Mouse (Mus musculus): ENCODE results near the gene Gm17657.

Gene Gm17657

DNA sequence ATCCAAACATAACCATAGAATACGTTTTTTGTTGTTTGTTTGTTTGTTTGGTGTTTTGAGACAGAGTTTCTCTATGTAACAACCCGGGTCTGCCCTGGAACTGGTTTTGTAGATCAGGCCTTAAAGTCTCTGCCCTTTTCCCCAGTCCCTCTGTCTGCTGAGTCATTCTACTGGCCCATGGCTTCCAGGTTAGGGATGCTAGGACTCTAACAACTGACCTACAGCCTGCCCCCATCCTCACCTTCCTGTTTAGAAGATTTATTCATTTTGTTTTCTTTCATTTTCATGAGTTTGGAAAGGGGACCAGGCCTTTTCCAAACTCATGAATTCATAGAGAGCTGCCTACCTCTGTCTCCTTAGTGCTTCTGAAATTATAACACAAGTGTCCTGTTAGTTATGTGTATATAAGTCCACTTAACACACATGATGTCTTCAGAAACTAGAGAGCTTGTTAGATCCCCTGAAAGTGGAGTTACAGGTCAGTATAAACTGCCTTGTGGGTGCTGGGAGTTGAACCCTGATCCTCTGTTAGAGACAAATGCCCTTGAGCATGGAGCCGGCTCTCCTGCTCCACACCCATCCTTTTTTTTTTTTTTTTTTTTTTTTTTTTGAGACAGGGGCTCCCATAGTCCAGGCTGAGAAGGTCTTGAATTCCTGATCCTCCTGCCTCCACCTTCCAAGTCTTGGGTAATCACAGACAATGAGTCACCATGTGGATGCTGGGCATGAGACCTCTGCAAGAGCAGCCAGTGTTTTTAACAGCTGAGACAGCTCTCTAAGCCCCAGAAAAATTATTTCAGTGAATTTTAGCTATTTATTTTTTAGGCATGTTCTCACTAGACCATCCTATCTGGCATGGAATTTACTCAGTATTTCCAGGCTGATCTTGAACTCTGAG, 63.9 kb downstream of the Gm17657 start:
- DNase-seq, result no peak

DNA sequence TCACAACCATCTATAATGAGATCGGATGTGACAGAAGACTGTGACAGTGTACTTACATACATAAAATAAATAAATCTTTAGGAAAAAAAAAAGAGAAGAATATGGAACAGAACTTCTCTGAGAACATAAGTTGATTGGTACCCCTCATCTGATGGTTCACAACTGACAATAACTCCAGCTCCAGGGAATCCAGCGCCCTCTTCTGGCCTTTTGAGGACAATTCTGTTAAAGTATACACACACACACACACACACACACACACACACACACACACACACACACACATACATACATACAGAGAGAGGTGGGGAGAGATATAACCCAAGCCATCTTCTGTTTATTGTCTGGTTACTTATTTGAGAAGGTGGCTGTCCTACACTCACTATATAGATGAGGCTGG, 65.0 kb downstream of the Gm17657 start:
- no peak for DNase-seq

DNA sequence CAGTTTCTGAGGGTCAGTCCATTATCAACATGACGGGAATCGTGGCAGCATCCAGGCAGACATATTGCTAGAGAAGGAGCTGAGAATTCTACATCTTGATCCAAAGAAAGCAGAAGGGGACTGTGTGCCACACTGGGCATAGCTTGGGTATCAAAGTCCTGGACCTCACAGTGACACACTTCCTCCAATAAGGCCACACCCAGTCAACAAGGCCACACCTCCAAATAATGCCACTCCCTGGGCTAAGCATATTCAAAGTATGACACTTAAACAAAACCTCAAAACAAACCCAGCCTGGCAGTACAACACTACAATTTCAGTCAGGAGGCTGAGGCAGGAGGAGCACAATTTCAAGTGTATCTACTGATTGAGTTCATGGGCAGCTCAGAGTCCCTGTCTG, 66.2 kb downstream of the Gm17657 start:
- DNase-seq, result no peak

DNA sequence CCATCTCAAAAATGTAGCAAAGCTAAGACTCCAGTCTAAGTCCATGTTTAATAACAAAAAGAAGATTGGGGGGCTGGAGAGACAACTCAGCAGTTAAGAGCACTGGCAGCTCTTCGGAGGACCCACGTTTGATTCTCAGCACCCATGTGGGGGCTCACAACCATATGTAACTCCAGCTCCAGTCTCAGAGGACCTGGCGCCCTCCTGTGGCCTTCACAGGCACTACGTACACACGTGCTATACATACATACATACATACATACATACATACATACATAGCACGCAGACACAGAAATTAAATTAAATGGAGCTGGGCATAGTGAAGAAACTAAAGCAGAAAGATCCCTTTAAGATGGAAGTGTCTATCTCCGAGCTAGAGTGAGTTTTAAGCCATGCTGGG, 66.8 kb downstream of the Gm17657 start:
- no peak for DNase-seq

DNA sequence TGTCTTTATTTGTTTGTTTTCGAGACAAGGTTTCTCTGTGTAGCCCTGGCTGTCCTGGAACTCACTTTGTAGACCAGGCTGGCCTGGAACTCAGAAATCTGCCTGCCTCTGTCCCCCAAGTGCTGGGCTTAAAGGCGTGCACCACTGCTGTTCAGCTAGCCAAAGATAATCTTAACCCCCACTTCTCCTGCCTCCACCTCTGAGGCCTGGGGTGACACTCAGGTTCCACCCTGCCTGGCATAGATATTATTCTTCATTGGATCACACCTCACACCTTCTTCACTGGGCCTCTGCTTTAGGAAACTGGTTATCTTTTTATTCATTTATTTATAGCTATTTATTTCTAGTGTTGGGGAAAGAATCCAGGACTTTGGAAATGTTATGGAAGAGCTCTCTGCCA, 69.2 kb downstream of the Gm17657 start:
- no peak for DNase-seq

DNA sequence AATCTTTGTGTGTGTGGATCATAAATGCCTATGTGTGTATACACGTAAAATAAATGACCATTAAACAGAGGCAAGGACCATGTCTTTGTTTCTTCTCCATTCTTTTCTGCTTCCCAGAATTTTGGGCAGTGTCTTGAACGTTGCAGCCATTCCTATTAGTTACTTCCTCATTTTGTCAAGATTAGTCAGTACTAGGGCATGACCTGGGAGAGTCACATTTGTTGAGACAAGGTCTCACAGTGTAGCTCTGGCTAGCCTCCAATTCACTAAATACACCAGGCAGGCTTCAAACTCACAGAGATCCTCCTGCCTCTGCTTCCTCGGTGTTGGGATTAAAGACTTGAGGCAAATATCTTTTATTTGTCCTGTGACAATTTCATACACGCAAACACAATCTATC, 71.2 kb downstream of the Gm17657 start:
- no peak for DNase-seq

DNA sequence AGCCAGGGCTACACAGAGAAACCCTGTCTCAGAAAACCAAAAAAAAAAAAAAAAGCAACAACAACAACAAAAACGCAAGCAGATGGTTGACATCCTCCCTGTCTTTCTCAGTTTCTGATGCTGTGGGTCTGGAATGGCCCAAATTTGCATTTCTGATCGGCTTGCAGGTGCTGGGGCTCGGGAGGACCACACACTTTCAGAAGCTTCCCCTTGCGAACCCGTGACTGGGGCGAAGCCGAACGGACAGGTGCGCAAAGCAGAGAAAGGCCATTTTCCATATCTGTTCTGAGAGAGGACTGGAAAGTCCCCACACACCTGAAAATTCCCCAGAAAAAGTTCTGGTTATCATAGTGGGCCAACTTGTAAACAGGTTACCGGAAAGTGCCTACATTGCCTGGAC, 72.1 kb downstream of the Gm17657 start:
- DNase-seq, result no peak

DNA sequence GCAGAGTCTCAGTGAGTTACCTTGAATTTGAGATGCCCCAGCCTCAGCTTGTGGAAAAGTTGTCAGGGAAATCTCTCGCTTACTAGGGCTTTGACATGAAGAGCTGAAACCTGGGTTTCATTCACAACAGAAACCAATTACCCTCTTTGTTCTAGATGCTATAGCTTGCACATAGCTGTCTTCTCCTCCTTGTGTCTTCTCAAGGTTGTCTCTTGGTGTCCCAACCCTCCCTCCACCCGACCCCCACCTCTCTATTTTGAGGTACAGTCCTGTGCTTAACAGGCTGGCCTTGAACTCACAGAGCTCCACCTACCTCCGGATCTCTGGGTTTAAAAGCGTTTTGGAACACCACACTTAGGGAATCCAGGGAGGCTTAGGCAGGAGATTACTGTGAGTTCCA, 73.0 kb downstream of the Gm17657 start:
- no peak for DNase-seq

DNA sequence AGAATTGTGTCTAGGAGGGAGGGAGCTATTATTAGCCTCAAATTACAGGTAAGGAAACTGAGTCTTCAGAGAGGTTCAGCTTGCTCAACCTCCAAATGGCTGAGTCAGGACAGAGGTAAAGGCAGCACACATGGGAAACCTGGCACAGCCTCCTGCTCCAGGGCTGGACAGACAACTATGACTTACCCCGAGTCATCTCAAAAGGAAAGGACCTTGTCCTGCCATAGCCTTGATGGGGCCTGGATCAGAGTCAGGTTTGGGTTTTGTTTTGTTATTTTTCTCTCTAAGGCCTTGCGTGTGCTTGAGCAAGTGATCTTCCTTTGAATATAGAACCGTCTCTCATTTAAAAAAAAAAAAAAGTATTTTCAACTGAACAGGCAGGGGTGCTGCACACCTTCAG, 74.3 kb downstream of the Gm17657 start:
- DNase-seq, result no peak

DNA sequence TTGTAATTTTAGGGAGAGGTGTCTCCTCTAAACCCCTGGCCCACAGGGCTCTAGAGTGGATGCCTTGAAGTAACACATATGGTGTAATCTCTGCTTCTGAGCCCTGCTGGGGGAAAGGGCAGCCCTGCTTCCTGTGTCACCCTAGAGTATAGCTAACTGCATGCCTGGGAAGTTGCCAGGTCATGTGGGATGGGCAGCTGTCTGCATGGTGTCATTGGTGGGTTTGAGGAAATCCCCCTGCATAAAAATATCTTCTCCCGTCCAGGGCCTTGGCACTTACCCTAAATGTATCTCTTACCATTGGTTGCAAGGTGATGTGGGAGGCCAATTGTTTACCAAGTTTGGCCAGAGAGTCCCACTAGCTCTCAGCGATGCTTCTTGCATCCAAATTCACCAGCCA, 75.4 kb downstream of the Gm17657 start:
- no peak for DNase-seq

DNA sequence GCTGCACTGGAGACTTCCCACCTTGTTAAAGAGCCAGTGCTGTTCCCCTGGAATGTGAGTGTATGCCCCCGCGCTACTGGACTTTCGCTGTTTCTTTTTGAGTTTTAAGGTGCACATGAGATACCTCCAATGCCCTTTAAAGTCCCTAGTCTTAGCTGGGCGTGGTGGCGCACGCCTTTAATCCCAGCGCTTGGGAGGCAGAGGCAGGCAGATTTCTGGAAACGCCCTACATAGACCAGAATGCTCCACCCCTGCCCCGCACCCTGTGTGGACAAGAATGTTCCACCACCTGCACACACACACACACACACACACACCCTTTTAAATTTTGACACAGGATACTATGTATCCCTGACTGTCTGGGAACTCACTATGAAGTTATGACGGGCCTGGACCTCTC, 76.0 kb downstream of the Gm17657 start:
- no peak for DNase-seq
